Mouse (Mus musculus) right cerebral cortex, adult 2 months (tissue): ENCODE data around the gene Ccer2.
A peak's percentile ranks its signal among the peaks of the same experiment; 100 is the strongest.

Experiments used
- DNase-seq, 2 experiments: peaks; one replicate each; pipeline ENCODE4 v3.0.0; 2021 to 2022; ENCODE audit warnings: low spot score in 2 of 2

The Ccer2 gene

DNA sequence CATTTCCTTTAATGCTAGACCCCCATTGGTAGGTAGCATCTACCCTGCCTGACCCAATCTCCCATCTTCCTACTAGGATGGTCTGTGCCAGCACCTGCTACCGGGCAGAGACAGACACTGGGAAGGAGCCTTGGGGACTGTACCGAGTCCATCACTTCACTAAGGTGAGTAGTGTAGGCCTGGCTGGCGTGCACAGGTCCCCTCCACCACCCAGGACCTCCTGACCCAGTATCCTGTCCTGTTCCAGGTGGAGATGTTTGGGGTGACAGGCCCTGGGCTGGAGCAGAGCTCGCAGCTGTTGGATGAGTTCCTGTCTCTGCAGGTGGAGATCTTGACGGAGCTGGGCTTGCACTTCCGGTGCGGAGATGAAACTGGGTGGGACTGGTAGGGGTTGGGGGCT, 6.0 kb upstream of the Ccer2 start:
- DNase-seq, result no peak

DNA sequence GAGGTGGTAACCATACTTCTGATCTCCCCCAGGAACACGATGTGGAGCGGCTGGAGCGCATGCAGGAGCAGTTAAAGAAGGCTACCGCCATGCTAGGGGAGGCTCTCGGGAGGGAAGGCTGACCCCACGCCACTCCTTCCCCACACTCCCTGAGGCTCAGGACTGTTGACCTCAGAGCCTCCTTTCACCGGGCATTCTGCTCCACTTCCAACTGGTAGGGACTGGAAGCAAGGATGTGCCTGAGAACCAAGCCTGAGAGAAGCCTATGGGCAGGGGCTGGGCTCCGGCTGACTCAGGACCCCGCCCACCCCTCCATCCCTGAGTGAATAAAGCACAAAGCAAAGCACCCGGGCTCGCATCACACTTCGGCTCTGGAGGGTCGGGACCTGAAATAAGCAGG, 2.6 kb downstream of the Ccer2 start:
- no peak for DNase-seq

DNA sequence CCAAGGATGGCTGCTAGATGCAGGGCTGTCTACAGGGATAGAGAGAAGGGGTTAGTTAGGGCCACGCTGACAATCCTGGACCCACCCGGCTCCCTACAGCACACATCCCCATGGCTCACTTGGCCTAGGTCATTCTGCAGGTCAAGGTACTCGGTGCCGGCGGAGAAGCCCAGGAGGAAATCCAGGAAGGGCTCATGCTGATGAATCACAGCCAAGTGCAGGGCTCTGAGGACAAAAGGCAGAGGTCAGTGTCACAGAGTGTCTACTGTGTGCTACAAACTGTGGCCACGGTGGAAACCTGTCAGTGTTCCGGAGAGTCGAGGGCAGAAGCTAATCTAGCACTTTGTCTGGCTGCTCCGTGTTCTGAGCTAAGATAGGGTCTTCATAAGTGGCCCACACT, 5.9 kb downstream of the Ccer2 start:
- no peak for DNase-seq

DNA sequence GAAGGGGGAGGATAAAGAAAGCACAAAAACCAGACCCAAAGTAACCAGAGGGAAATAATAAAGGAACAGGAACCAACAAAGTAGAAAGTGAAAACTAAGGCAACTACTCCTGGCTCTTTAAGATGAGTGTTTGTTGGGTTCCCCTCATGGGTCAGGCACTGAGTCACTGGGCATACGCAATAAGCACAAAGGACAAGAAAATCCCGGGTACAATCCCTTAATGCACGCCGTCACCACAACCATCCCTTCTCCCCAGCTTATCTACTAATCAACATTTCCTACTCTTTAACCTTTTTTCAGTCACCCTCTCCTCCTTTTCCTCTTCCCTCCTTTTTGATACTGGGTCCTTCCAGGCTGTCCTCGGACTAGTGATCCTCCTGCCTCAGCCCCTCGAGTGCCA, 9.2 kb downstream of the Ccer2 start:
- DNase-seq, result no peak

DNA sequence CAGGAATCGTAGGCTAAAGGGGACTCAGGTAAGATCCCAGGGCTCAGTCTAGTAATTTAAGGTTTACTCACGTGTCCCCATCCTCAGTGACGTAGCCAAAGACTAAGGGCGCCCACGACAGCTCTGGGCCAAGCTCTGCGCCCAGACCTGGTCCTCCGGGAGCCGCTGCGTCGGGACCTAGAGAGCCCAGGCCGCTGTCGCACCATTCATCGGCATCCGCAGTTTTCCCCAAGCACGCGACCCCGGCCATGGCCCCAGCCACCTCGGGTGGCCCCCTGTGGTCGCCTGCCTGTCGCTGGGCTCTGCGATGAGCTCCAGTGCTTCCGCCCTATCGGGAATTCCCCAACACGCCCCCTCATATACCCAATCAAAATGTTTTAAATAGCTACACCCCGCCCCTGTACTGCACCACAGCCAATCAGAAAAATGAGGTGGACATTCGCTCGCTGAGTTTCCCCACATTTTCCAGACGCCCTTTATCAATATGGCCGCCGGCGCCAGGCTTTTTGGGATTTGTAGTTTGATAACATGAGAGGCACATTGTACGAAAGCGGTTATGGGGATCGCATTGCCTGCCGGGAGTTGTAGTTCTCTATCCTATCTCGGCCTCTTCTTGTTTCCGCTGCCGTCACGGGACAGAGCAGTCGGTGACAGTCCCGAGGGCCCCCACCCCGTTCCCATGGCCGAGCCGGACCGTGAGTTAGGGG, 10.4 kb downstream of the Ccer2 start, which contains the start of gene Sirt2:
Sirt2 (plus strand) TSS at position 563 of the 707 bp plus-strand sequence.
- peak; percentile 99 for DNase-seq

DNA sequence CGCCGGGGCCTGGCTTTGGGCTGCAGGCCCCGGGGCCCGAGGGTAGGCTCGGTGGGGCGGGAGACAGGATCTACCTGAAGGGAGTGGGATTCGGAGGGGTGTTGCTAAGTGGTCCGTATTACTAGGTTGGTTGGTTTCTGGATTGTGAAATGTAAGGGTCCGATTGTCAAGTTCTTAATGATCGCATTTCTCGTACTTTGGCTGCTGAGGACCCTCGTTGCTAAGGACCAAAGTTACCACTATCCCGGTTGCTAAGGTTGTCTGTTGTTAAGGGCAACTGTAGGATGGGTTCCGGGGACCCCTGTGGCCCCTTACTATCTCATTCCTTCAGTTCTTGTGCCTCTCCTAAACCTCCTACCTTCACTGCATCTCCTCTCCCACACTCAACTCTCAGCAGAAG, 10.9 kb downstream of the Ccer2 start:
- no peak for DNase-seq

DNA sequence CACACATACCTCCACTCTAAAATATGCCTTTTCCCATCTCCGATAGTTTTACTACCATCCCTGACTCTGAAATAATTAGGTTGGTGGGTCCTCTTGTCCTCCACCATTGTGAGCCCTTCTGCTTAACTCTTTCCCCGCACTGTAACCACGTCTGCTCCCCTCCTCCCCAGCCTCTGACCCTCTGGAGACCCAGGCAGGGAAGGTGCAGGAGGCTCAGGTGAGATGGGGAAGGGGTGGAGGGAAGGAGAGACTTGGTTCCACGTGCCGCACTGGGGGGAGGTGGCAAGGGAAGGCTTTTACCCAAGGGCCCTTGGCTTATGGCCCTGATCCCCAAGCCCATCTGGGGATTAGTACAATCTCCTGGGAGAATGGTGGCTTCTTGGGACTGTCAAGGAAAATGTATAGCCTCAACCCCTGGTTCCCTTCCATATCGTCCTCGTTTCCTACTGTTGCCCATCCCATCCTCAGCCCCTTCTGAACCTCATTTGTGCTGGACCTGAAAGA, 11.5 kb downstream of the Ccer2 start, which contains the start of gene Nfkbib:
Nfkbib (minus strand) TSS at position 51 of the 504 bp plus-strand sequence.
- DNase-seq, result no peak

DNA sequence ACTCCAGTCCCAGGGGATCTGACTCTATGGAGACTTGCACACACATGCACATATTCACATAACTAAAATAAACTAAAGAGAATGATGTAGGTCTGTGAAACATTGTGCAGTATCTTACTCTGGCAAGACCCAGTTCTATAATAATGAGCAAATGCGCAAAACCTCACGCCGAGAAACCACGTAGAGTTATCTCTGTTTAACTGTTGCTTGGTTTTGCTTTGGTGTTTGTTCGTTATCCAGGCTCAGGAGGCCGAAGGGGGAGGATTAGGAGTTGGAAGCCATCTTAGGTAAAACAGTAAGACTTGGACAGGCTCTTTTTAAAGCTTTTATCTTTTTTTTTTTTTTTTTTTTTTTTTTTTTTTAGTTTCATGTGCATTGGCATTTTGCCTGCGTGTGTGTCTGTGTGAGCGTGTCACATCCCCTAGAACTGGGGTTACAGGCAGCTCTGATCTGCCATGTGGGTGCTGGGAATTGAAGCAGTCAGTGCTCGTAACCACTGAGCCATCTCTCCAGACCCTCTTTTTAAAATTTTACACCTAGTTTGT, 13.5 kb downstream of the Ccer2 start:
- no peak for DNase-seq

DNA sequence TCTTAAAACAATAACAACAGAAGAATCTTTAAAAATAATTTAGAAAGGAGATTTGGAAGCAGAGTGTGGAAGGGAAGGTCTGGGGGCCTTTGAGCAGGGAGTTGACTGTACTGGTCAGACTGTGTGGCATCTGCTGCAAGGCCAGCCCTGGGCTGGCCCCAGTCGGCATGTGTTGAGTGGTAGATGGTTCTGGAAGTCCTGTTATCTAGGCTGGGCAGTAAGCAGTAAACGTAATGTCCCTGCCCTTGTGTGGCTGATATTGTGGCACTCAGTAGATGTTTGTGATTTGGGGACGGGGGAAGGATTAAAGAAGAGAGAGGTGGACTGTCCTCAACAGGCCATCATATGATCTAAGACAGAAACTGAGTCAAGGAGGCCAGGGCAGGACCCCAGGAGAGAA, 14.3 kb downstream of the Ccer2 start:
- DNase-seq, result no peak

DNA sequence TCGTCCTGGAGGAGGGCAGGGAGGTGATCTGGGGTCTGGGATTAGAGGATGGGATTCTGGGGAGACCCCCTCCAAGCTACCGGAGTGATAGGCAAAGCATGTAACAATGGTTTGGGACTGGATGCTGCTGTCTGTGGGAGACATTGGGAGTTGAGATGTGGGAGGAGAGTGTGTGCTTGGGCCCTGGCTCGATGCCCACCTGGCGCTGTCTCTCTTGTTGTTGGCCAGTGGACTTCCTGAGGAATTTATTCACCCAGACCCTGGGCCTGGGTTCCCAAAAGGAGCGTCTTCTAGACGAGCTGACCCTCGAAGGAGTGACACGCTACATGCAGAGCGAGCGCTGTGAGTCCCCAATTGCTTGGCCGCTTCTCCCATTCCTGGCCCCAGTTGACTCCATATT, 15.9 kb downstream of the Ccer2 start:
- DNase-seq, result no peak

DNA sequence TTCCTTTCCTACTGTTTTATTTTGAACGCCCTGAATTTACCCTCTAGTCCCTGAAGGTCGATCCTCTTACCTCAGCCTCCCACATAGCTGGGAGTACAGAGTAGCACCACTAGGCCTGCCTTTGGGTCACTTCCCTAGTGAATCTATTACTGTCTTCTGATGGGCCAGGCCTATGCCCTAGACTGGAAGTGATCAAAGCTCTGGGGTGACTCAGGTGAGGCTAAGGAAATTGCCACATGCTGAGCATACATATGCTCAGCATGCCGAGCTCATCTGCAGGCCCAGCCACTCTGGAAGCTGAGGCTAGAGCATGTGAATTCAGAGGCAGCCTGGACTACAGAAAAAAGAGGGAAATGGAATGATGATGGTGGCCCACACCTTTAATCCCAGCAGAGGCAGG, 17.2 kb downstream of the Ccer2 start:
- no peak for DNase-seq

DNA sequence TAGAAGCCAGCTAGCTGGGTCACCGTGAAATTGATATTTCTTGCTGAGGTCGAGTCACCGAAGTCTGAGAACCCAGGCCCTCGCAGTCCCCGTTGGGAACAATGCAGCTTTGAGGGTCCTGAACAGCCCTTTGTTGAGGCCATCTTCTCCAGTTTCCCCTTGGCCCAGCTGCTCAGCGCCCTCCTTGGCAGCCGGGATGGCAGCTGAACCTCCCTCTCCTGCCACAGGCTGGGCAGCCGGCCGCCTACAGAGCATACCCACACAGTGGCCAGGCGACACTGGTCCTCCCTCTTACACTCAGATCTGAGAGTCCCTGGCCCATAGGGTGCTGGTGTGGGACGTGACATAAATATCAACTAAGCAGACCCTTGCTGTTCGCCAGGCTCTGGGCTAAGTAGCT, 18.2 kb downstream of the Ccer2 start:
- DNase-seq, result no peak

DNA sequence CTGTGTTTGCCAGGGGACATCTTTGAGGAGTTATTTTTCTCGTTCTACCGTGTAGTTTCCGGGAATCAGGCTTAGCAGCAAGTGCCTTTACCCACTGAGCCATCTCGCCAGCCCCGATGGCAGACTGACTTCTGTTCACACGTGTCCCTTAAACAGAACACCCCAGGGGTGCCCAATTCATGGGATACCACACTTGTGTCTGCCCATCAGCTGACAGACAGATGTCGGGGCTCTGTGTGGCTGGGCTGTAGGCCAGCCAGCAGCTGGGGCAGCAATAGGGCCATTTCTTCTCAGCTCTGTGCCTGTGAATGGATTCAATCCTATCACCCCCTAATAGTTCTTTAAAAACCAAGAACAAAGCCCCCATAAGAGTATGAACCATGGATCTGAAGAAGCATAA, 19.2 kb downstream of the Ccer2 start:
- no peak for DNase-seq

DNA sequence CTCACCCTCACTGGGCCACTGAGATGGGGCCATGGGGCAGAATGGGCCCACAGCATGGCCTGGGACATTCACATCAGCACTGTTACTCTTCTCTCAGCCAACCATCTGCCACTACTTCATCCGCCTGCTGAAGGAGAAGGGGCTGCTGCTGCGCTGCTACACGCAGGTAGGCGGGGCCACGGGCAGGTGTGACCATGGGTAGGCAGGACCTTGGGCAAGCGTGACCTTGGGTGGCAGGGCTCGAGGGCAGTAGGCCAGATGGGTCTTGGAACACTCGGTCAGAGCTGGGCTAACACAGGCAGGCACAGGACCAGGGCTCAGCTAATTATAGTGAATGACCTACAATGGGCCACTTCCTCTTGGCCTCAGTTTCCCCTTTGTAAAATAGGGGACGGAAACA, 22.9 kb downstream of the Ccer2 start:
- no peak for DNase-seq

DNA sequence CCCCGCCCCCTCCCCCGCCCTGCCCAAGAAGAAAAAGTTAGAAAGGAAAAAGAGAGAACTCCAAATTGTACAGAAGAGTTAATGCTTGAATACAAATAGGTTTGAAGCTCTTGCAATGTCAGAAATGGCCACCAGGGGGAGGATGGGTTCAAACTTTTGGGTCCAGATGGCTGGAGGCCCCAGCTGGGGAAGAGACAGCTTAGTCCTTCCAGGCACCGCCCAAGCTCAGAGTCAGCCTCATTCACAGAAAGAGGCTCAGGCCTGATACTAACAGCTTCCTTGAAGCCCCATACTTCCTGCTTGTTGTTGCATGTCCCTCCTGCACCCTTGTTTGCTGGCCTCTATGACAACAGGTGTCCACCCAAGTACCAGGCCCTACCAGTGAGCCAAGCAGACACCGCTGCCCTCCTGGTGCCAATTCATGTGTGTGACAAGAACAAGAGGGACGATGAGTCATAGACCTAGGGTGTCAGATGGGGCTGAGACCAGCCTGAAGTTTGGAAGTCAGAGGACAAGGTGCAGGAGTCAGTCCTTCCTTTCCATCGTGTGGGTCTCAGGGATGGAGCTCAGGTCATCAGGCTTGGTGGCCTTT, 24.2 kb downstream of the Ccer2 start:
- DNase-seq, result peak; percentile 93 to 94

DNA sequence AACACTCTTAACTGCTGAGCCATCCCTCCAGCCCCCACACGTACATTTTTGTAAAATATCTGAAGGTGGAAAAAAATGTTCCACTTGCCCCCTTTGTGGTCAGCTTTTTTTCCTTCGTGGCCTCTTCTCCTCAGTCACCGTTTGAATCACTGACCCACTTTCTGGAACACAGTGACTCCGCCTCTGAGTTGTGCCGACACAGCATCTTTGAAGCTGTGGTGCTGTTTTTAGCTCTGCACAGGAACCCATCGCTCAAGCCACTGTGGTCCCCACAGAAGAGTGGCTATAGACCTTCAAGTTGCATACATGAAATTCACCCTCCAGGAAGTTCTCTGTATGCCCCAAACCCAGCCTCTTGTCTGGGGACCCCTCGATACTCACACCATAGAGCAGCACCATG, 24.9 kb downstream of the Ccer2 start:
- peak; percentile 51 to 54 for DNase-seq

DNA sequence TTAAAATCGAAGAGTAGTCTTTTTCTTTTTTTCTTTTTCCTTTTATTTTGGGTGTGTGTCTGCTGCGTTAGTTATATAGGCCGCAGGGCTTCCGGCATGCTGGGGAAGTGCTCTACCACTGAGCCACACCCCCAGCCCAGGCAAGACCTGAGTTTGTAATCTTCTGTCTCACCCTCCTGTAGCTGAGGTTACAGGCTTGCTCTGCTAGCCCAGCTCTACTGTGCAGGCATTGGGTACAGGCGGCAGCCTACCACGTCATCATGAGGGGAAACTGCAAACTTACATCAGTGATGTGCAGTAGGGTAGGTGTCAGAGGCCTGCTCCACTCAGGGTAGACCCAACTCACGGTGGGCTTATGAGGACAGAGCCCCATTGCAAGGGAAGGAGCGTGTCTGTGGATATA, 25.3 kb downstream of the Ccer2 start:
- DNase-seq, result no peak

DNA sequence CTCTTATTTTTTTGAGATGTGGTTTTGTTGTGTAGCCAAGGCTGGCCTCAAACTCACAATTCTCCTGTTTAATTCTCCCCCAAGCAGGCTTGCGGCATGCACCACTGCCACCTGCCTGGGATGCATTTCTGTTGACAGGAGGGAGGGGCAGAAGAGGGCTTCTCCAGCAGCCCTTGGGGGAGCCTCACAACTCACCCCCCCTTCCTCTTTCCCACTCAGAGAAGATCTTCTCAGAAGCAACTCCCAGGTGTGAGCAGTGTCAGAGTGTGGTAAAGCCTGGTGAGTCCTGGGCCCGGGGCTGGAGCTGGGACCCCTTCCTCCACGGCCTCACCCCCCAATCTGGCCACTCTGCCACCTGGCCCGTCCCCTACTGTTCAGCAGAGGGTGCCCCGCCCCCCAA, 29.2 kb downstream of the Ccer2 start:
- DNase-seq, result no peak

DNA sequence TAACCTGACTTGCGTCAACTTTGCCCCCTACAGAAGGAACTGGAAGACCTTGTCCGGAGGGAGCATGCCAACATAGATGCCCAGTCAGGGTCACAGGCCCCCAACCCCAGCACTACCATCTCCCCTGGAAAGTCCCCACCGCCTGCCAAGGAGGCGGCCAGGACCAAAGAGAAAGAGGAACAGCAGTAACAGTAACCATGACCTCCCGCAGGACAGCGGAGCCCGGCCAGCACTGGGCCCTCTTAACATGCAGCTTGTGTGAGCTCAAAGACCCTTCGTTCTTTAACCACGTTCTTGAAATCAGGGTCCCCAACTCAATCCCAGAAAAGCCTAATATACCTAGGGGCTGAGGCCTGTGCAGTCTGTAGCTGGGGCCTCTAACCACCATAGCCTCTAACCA, 31.9 kb downstream of the Ccer2 start:
- DNase-seq, result no peak

DNA sequence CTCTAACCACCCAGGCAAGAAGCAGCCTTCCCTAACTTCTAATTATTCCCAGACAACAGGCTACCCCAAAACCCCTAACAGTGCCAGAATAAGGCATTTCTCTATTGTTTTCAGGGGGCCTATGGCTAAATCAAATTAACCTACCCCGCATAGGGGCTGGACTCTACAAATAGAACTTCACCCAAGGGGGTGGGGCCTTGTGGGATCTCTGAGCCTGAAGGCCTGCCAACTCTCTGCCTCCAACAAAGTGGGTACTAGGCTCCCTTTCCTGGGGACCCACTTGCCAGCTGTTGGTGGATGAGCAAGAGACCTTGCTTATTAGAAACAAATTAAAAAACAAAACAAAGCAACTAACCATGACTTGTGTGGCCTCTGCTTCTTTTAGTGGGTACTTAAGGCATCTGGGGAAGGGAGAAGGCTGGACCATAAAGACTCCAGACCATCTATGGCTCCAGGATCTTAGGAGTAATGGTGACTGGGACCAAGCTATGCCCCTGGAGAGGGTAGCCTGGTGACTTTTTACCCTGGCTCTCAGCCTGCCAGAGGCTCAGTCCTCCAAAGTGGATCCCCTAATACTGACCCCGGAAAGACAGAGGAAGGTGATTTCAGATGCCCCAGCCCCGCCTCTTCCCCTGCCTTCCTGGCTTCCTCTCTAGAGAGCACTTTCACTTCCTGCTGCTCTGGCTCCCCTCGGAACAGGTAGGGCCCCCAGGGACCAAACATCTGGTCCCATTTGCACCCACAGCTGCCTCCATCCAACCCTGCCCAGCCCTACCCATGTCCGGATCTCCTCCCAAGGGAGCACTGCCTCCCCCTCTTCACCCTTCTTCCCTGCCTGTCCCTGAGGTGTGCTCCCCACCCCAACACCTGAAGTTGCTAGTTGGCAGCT, 32.6 kb downstream of the Ccer2 start, which contains the start of gene Rinl:
Rinl (plus strand) TSS at position 663 of the 889 bp plus-strand sequence.
- no peak for DNase-seq

DNA sequence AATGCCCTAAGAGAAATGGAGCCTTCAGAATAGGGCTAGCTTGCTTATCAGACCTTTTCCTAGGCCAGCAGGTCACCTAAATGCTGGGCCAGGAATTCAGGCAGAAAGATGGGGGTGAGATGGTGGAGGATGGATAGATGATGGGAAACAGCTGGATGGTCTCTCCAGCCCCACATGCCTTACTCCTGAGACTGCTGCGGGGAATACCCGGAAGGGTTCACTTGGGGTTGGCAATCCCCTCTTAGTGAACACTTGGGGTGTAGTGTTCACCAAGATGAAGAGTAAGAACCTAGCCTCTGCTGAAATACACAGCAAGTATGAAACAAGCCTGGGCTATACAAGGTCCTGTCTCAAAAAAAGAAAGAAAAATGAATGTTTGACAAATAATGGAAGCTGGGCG, 33.3 kb downstream of the Ccer2 start:
- no peak for DNase-seq
